Mouse (Mus musculus): ENCODE results near the gene Gm10392.

Gm10392 gene

GRCm38 (mm10) chr11:77508068-77509021, 10.7 kb downstream of the Gm10392 start:
- peak; percentile 75 to 79 for DNase-seq (ENCODE audit: low spot score in 2 of 2)

DNA sequence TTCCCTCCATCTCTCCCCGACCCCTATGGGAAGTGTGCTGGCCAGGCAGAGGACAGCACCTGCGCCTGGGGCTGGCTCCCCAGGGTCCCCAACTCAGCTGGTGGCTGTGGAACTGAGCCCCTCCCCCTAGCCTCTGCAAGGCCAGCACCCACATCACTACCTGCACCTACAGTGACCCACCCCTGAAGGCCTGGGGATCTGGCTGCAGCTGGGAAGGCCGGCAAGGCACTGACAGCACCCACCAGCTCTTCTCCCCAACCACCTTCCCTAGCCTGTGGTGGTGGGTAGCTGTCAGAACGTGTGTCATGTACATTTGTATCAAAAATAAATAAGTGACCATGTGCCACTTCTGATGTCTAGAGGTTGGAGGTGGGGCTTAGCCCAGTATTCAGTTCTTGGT, 11.6 kb downstream of the Gm10392 start:
- DNase-seq (ENCODE audit: low spot score in 2 of 2), result no peak

DNA sequence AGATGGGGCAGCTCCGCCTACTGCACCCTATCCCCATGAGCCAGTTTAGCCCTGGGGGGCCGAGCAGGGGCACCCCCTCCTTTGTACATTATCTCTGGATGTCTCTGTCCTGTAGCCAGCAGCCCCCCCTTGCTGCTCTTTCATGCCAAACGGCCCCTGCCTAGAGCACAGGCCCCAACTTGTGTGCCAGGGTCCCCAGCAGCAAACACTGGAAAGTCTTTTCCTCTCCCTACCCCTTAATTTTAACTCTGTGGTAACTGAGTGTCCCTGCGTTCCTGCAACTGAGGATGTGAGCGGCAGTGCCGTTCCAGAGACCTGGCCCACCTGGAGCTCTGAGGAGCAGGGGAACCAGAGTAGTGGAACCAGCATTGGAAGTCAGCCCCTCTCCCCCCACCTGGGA, 12.1 kb downstream of the Gm10392 start:
- DNase-seq (ENCODE audit: low spot score in 2 of 2), result no peak

- DNase-seq (ENCODE audit: low spot score in 2 of 2), result no peak
Observed at GRCm38 (mm10) chr11:77506273-77506672, 12.7 kb downstream of the Gm10392 start.

DNA sequence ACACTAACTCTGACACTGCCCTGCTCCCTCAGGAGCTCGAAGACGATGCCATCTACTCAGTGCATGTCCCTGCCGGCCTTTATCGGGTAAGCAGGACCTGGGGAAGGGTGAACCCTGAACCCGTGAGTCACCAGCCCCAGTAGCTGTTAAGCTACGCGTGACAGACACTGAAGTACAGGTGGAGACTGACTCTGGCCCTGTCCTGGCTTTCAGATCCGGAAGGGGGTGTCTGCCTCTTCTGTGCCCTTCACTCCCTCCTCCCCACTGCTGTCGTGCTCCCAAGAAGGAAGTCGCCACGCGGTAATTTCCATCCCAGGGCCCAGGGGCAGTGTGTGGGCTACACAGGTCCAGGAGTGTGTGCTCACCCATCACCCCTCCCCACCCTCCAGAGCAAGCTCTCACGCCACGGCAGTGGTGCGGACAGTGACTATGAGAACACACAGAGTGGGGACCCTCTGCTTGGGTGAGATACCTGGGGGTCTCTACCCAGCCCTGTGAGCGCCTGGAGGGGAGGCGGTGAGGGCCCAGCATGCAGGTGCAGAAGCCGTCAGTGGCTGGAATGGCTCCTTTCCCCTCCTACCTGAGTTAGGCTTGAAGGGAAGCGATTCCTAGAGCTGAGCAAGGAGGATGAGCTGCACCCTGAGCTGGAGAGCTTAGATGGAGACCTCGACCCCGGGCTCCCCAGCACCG, 13.6 kb downstream of the Gm10392 start:
- DNase-seq (ENCODE audit: low spot score in 2 of 2), result no peak

DNA sequence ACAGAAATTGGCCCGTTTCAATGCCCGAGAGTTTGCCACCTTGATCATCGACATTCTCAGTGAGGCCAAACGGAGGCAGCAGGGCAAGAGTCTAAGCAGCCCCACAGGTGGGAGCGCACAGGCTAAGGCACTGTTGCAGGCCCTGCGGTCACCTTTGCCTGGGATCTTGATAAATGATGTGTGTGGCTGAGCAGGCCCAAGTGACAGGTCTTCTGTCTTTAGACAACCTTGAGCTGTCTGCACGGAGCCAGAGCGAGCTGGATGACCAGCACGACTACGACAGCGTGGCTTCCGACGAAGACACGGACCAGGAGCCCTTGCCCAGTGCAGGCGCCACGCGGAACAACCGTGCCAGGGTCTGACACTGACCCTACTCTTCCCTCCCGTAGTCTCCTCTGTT, 14.6 kb downstream of the Gm10392 start:
- DNase-seq (ENCODE audit: low spot score in 2 of 2), result no peak

DNA sequence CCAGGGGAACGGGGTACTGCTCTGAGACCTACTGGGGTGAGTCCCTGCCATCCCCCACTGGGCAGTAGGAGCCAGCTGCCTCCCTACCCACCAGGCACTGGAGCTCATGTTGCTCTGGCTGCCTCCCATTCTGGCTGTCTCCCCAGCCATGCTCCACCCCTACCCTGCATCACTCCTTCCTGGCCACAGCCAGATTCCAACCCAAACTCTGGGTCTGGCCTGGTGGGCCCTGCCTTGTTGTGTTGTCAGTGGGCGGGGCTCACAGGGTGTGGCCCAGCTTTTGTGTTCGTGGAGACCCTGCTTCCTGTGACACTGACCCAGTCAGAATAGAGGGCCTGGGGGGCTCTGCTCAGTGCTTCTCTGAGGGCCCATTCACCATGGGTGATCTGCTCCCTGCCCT, 15.5 kb downstream of the Gm10392 start:
- DNase-seq (ENCODE audit: low spot score in 2 of 2), result no peak

- no peak for DNase-seq (ENCODE audit: low spot score in 2 of 2)
Observed at GRCm38 (mm10) chr11:77502481-77502880, 16.5 kb downstream of the Gm10392 start.

DNA sequence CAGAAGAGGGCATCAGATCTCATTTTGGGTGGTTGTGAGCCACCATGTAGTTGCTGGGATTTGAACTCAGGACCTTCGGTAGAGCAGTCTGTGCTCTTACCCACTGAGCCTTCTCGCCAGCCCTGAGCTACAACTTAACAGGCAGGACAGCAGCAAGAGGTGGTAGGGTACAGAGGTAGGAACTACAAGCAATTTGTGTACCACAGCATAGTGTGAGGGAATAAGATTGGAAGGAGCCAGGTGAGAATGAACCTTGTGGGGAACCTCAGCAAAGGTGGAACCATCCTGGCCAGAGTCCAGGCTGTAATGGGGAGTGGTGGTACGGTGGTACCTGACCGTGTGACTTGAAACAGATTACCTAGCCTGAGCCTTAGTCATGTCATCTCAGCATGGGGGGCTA, 17.0 kb downstream of the Gm10392 start:
- DNase-seq (ENCODE audit: low spot score in 2 of 2), result no peak

DNA sequence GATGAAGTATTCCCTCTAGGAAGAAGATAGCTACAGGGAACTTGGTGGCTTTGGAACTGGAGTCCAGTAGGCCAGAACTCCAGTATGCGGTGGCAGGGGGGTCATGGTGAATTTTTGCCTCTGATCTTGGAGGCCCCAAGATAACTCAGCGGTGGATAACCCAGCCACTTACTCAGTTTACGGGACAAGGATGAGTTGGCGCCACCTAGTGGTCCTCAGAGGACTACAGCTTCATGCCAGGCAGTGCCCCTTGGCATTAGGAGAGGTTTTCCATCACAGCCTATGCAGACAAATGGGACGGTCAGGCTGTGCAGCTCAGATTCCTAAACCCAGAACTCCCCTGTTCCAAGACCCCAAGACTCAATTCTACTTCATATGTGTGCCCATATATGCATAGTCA, 17.6 kb downstream of the Gm10392 start:
- peak in 1 of 2 experiments; percentile 65 for DNase-seq (ENCODE audit: low spot score in 2 of 2)

GRCm38 (mm10) chr11:77500361-77501325, 18.4 kb downstream of the Gm10392 start:
- no peak for DNase-seq (ENCODE audit: low spot score in 2 of 2)

- no peak for DNase-seq (ENCODE audit: low spot score in 2 of 2)
Observed at GRCm38 (mm10) chr11:77499354-77499753, 19.6 kb downstream of the Gm10392 start.

DNA sequence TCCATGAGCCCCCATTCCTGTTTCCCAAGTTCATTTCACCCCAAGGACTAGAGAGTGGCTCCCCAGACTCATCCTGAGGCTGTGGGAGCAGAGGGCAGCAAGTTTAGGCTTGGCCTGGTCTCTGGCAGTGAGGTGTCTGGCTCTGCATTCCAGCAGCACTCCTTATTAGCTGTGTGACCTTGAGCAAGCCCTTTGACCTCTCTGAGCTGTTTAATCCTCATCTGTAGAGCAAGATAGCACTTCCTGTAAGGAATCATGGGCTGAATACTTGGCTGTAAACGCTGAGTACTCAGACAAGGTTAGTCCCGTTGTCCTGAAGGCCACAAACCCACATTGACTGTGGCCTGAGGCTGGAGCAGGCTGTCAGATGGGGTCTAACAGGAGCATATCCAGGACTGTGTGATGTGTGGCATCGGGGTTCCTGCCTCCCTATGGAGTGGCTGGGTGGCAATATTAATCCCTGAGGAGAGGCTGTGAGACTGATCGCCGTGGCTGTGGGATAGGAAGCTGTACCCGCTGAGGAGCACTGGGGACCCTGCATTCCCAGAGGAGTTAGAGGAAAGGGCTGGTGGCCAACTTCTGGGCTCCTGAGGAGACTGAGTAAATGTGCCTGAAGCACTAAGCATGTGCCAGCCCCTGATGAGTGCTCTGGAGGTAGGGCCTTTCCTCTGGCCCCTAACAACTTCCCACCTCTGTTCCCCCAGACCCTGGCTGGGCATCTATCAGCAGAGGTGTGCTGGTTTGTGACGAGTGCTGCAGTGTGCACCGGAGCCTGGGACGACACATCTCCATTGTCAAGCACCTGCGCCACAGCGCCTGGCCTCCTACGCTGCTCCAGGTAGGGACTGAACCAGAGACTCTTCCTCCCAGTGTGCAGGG, 20.5 kb downstream of the Gm10392 start:
- DNase-seq (ENCODE audit: low spot score in 2 of 2), result no peak

DNA sequence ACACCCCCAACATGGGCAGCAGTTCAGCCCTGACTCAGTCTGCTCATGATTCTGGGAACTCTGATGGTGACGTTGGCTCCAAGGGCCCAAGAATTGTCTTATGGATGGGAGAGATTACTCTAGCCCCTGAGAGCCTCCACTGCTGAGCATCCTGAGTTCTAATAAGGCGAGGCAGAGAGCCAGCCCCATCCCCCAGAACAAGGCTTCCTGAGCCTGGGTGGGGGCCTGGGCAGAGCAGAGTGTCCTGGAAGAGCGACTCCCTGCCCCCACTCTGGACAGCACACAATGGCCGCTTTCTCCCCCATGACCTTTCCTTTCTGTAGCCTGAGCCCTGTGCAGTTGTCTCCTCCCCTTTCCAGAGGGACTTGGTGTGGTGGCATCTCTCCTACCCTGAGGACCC, 21.1 kb downstream of the Gm10392 start:
- no peak for DNase-seq (ENCODE audit: low spot score in 2 of 2)

- DNase-seq (ENCODE audit: low spot score in 2 of 2), result no peak
Observed at GRCm38 (mm10) chr11:77497341-77497756, 21.6 kb downstream of the Gm10392 start.

GRCm38 (mm10) chr11:77495507-77495906, 23.5 kb downstream of the Gm10392 start:
- no peak for DNase-seq (ENCODE audit: low spot score in 2 of 2)

- no peak for DNase-seq (ENCODE audit: low spot score in 2 of 2)
Observed at GRCm38 (mm10) chr11:77494782-77495181, 24.2 kb downstream of the Gm10392 start.

DNA sequence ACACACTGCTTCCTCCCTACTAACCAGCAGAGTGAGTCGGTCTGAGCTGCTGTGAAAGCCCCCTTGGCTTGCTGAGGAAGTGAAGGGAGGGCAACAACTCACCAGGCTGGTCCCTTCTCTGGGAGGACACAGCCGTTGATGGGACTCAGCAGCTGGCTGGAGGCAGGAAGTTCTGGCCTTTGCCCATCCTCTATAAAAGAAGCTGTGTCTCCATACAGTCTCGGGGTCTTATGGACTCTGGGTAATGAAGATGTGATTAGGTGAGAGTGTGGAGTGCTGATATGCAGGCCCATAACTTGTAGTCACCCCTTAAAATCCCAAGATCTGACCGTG, 24.7 kb downstream of the Gm10392 start:
- no peak for DNase-seq (ENCODE audit: low spot score in 2 of 2)

DNA sequence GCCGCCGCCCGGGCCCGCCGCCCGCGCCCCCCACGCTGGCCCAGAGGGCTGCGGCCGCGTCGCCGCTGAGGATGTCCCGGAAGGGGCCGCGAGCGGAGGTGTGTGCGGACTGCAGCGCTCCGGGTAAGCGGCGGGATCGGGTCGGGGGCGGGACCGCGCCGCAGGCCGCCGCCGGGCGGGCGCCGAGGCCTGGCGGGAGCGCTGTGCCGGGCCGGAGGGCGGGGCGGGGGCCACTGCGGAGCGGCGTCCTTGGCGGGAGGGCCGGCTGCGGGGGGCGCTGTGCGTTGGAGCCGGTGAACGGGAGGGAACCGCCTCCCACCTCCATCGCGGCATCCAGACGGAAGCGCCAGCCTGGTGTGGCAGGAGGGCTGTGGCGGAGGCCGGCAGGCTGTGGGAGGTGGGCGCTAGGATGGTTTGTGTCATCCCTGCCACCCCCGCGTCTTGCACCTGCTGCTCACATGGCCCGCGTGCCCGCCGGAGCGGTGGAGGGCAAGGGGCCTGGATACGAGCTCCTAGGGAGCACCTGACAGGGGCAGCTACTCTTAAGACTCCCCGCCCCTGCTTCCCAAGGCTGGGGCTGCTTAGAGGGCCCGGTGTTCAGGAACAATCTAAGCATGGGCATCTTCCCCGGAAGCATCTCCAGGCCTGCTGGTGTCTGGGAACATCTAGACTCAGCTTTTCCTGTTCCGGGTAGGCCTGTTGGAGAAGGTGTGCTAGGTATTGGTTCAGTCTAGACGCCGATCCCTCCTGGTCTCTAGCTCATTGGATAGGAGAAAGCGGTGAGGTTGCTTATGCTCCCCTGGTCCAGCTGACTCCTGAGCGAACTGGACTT, 25.3 kb downstream of the Gm10392 start, which contains the start of gene Git1:
Gene Git1, plus strand, starts transcription at position 51 of the 832 bp plus-strand sequence.
- peak; percentile 60 to 72 for DNase-seq (ENCODE audit: low spot score in 2 of 2)

DNA sequence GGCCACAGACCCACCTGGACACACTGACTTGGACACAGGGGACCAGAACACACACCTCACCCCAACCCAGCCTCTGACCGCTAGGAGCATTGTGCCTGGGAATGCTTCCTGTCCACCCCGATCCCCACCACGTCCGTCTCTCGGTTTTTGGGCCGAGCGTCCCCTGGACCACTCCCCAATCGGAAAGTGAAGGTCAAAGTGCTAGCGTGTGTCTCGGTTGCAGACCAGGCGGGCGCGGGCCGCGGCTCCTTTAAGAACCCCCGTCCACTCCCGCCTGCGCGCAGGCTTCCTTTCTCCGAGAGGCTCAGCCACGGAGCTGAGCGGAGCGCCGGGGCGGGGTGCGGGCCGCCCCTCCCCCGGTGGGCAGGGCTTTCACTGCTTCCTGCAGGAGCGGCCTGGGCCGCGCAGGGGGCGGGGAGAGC, 26.1 kb downstream of the Gm10392 start:
- DNase-seq (ENCODE audit: low spot score in 2 of 2), result peak; percentile 92
